Mouse (Mus musculus): Measurements from ENCODE around the gene Paqr8. TPM values are rescaled to one million over a fixed set of nuclear protein-coding genes. Genes with fewer than 3 reads are reported as not detected.

The Paqr8 gene
- total and polyA plus RNA-seq, 2 experiments from 2014 or later, result 1.1 to 8.7 TPM

- Histone ChIP-seq H3K4me2 (ENCODE audit: low read depth, low read length) (no peak overlapping the region), H3K9ac (replicated peaks; ENCODE audit: low read depth, low read length) (no peak overlapping the region), H3K4me1 (ENCODE audit: control insufficient read depth, insufficient read depth) (no peaks in the 10 kb centered on the region), H3K27ac (ENCODE audit: low read depth) (no peak overlapping the region), H3K36me3 (replicated peaks; ENCODE audit: control insufficient read depth, insufficient read depth, low read length) (no peaks in the 10 kb centered on the region), H3K9me3 (replicated peaks; ENCODE audit: control insufficient read depth, low read length) (no peaks in the 10 kb centered on the region), H3K27me3 (ENCODE audit: control insufficient read depth, insufficient read depth, low read length) (no peaks in the 10 kb centered on the region), H3K4me3 (ENCODE audit: low read depth, low read length) (no peak overlapping the region)
- WGBS, result 74% methylated on average over 9 of the region's 9 CpGs
- ATAC-seq (ENCODE audit: insufficient read depth, low read depth), result no peak
- TF ChIP-seq EP300 (IDR thresholded peaks at IDR 0.05; ENCODE audit: low read depth), result no peak
- no peak for DNase-seq (ENCODE audit: low spot score)
Measured at GRCm38 (mm10) chr1:20898391-20898790, 8.0 kb downstream of the Paqr8 start.

GRCm38 (mm10) chr1:20900336-20900735, 9.9 kb downstream of the Paqr8 start:
- Histone ChIP-seq H3K9ac (replicated peaks; ENCODE audit: low read depth, low read length) (no peak overlapping the region), H3K4me1 (ENCODE audit: control insufficient read depth, insufficient read depth) (no peaks in the 10 kb centered on the region), H3K9me3 (replicated peaks; ENCODE audit: control insufficient read depth, low read length) (no peaks in the 10 kb centered on the region), H3K27me3 (ENCODE audit: control insufficient read depth, insufficient read depth, low read length) (no peaks in the 10 kb centered on the region), H3K36me3 (replicated peaks; ENCODE audit: control insufficient read depth, insufficient read depth, low read length) (no peaks in the 10 kb centered on the region), H3K4me2 (ENCODE audit: low read depth, low read length) (no peak overlapping the region), H3K27ac (ENCODE audit: low read depth) (no peak overlapping the region), H3K4me3 (ENCODE audit: low read depth, low read length) (no peak overlapping the region)
- DNase-seq (ENCODE audit: low spot score) (no peak), ATAC-seq (ENCODE audit: insufficient read depth, low read depth) (no peak)
- WGBS, result 38% methylated on average over 4 of the region's 4 CpGs
- no peak for TF ChIP-seq CTCF (IDR thresholded peaks at IDR 0.05; ENCODE audit: low read depth)
- no peak for TF ChIP-seq EP300 (IDR thresholded peaks at IDR 0.05; ENCODE audit: low read depth)

- ATAC-seq (ENCODE audit: insufficient read depth, low read depth) (no peak), DNase-seq (ENCODE audit: low spot score) (no peak)
- TF ChIP-seq EP300 (IDR thresholded peaks at IDR 0.05; ENCODE audit: low read depth) (no peak), CTCF (IDR thresholded peaks at IDR 0.05; ENCODE audit: low read depth) (no peak)
- no peak overlapping the region for H3K9ac ChIP-seq (replicated peaks; ENCODE audit: low read depth, low read length)
- no peaks in the 10 kb centered on the region for H3K9me3 ChIP-seq (replicated peaks; ENCODE audit: control insufficient read depth, low read length)
- H3K4me1 ChIP-seq (ENCODE audit: control insufficient read depth, insufficient read depth), result no peaks in the 10 kb centered on the region
- H3K36me3 ChIP-seq (replicated peaks; ENCODE audit: control insufficient read depth, insufficient read depth, low read length), result no peaks in the 10 kb centered on the region
- H3K27ac ChIP-seq (ENCODE audit: low read depth), result no peak overlapping the region
- H3K4me3 ChIP-seq (ENCODE audit: low read depth, low read length), result no peak overlapping the region
- 91% methylated on average over 8 of the region's 8 CpGs for WGBS
- H3K4me2 ChIP-seq (ENCODE audit: low read depth, low read length), result no peak overlapping the region
- H3K27me3 ChIP-seq (ENCODE audit: control insufficient read depth, insufficient read depth, low read length), result no peaks in the 10 kb centered on the region
Measured at GRCm38 (mm10) chr1:20905501-20906127, 15.2 kb downstream of the Paqr8 start.

- Histone ChIP-seq H3K36me3 (replicated peaks; ENCODE audit: control insufficient read depth, insufficient read depth, low read length) (no peaks in the 10 kb centered on the region), H3K9ac (replicated peaks; ENCODE audit: low read depth, low read length) (no peak overlapping the region), H3K9me3 (replicated peaks; ENCODE audit: control insufficient read depth, low read length) (no peaks in the 10 kb centered on the region), H3K27ac (ENCODE audit: low read depth) (no peak overlapping the region), H3K27me3 (ENCODE audit: control insufficient read depth, insufficient read depth, low read length) (no peaks in the 10 kb centered on the region), H3K4me3 (ENCODE audit: low read depth, low read length) (no peak overlapping the region), H3K4me1 (ENCODE audit: control insufficient read depth, insufficient read depth) (no peaks in the 10 kb centered on the region), H3K4me2 (ENCODE audit: low read depth, low read length) (no peak overlapping the region)
- DNase-seq (ENCODE audit: low spot score) (no peak), ATAC-seq (ENCODE audit: insufficient read depth, low read depth) (no peak)
- no peak for TF ChIP-seq CTCF (IDR thresholded peaks at IDR 0.05; ENCODE audit: low read depth)
- no peak for TF ChIP-seq EP300 (IDR thresholded peaks at IDR 0.05; ENCODE audit: low read depth)
- WGBS, result 88% methylated on average over 9 of the region's 9 CpGs
Measured at GRCm38 (mm10) chr1:20906128-20906515, 15.7 kb downstream of the Paqr8 start.

GRCm38 (mm10) chr1:20908541-20908940, 18.1 kb downstream of the Paqr8 start:
- DNase-seq (ENCODE audit: low spot score) (no peak), ATAC-seq (ENCODE audit: insufficient read depth, low read depth) (no peak)
- no peak overlapping the region for H3K4me3 ChIP-seq (ENCODE audit: low read depth, low read length)
- no peak overlapping the region for H3K9ac ChIP-seq (replicated peaks; ENCODE audit: low read depth, low read length)
- H3K4me2 ChIP-seq (ENCODE audit: low read depth, low read length), result no peak overlapping the region
- H3K36me3 ChIP-seq (replicated peaks; ENCODE audit: control insufficient read depth, insufficient read depth, low read length), result no peaks in the 10 kb centered on the region
- no peaks in the 10 kb centered on the region for H3K4me1 ChIP-seq (ENCODE audit: control insufficient read depth, insufficient read depth)
- no peaks in the 10 kb centered on the region for H3K9me3 ChIP-seq (replicated peaks; ENCODE audit: control insufficient read depth, low read length)
- H3K27ac ChIP-seq (ENCODE audit: low read depth), result no peak overlapping the region
- H3K27me3 ChIP-seq (ENCODE audit: control insufficient read depth, insufficient read depth, low read length), result no peaks in the 10 kb centered on the region
- WGBS, result 68% methylated on average over 4 of the region's 4 CpGs
- TF ChIP-seq CTCF (IDR thresholded peaks at IDR 0.05; ENCODE audit: low read depth) (no peak), EP300 (IDR thresholded peaks at IDR 0.05; ENCODE audit: low read depth) (no peak)

- Histone ChIP-seq H3K27ac (ENCODE audit: low read depth) (no peak overlapping the region), H3K4me2 (ENCODE audit: low read depth, low read length) (no peak overlapping the region), H3K36me3 (replicated peaks; ENCODE audit: control insufficient read depth, insufficient read depth, low read length) (no peaks in the 10 kb centered on the region), H3K4me1 (ENCODE audit: control insufficient read depth, insufficient read depth) (no peaks in the 10 kb centered on the region), H3K9me3 (replicated peaks; ENCODE audit: control insufficient read depth, low read length) (no peaks in the 10 kb centered on the region), H3K27me3 (ENCODE audit: control insufficient read depth, insufficient read depth, low read length) (no peaks in the 10 kb centered on the region), H3K9ac (replicated peaks; ENCODE audit: low read depth, low read length) (no peak overlapping the region), H3K4me3 (ENCODE audit: low read depth, low read length) (no peak overlapping the region)
- DNase-seq (ENCODE audit: low spot score) (no peak), ATAC-seq (ENCODE audit: insufficient read depth, low read depth) (no peak)
- TF ChIP-seq CTCF (IDR thresholded peaks at IDR 0.05; ENCODE audit: low read depth) (no peak), EP300 (IDR thresholded peaks at IDR 0.05; ENCODE audit: low read depth) (no peak)
- 41% methylated on average over 2 of the region's 2 CpGs for WGBS
Measured at GRCm38 (mm10) chr1:20912115-20912514, 21.7 kb downstream of the Paqr8 start.

Data from heart, postnatal 0 days (tissue).